Mouse (Mus musculus) G1E (cell line): Measurements from ENCODE around the gene Fermt3.

ENCODE experiments used
- CTCF ChIP-seq: IDR thresholded peaks from 2 replicates; pipeline ENCODE4 v1.5.1; 2012; ENCODE audit warnings: low read depth, low read length, inconsistent platforms, mixed read lengths
- GATA1 ChIP-seq: IDR thresholded peaks from 2 replicates; pipeline ENCODE4 v1.6.1; 2012; ENCODE audit warnings: borderline replicate concordance, low read length, inconsistent platforms, mixed read lengths
- GATA2 ChIP-seq: IDR thresholded peaks from 2 replicates; pipeline ENCODE4 v1.6.1; 2012; ENCODE audit warnings: low read depth, low read length, inconsistent platforms, borderline replicate concordance
- POLR2AphosphoS5 ChIP-seq: IDR thresholded peaks from 2 replicates; pipeline ENCODE4 v1.6.1; 2012; ENCODE audit warnings: low read depth, low read length, inconsistent platforms; ENCODE audit not compliant: insufficient replicate concordance

DNA sequence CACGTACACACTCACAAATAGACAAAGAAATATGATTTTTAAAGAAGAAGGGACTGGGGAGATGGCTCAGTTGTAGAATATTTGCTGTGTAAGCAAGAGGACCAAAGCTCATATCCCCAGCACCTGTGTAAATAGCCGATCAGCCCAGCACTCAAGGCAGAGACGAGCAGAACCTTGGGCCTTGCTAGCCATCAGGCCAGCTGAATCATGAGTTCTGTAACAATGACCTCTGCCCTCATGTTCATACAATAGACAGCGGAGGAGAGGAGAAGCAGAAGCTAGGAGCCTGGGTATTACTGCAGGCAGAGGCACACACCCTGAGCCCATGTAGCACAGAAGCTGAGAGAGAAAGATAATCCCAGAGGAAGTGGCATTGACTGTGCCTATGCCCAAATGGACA lies 6.8 kb downstream of the Fermt3 start:
- no peak for TF ChIP-seq CTCF
- TF ChIP-seq GATA2 = no peak
- TF ChIP-seq POLR2AphosphoS5 = no peak
- no peak for TF ChIP-seq GATA1
